Mouse (Mus musculus) left cerebral cortex, postnatal 25 days (tissue): ENCODE measurements around the gene AI481877. TPM values are rescaled to one million over a fixed set of nuclear protein-coding genes. Genes with fewer than 3 reads are reported as not detected.
A peak's percentile ranks its signal among the peaks of the same experiment; 100 is the strongest.

ENCODE experiments used
- DNase-seq, 2 experiments: peaks; one replicate each; pipeline ENCODE4 v3.0.0; 2022; ENCODE audit warnings: low spot score in 2 of 2, mixed read lengths in 1 of 2
- intact Hi-C: fragments of 180-260 bp; cut with DNase I; formaldehyde crosslinking; loops from one replicate; pipeline ENCODE4 v1.15.1; 2025
- total RNA-seq, 2 experiments: library from RNA; stranded (reverse); gene quantifications; 2 replicates each; pipeline ENCODE4 v1.2.3; 2021

Gene AI481877
- total RNA-seq, 2 experiments from 2014 or later = not detected

- intact Hi-C loops = no loop called here
Observed at GRCm38 (mm10) chr4:59149043-59149442, 10.3 kb upstream of the AI481877 start.

GRCm38 (mm10) chr4:59128935-59129334, 9.8 kb downstream of the AI481877 start:
- DNase-seq = no peak
- intact Hi-C loops = no loop called here

More at GRCm38 (mm10) chr4:59149043-59149442, 10.3 kb upstream of the AI481877 start:
- DNase-seq = peak in 1 of 2 experiments; percentile 1

GRCm38 (mm10) chr4:59125053-59125452, 13.7 kb downstream of the AI481877 start:
- DNase-seq = no peak
- intact Hi-C loops = no loop called here

GRCm38 (mm10) chr4:59123557-59123956, 15.2 kb downstream of the AI481877 start:
- intact Hi-C loops = no loop called here
- no peak for DNase-seq

GRCm38 (mm10) chr4:59117644-59118495, 20.9 kb downstream of the AI481877 start:
- no peak for DNase-seq
- intact Hi-C loops = no loop called here

GRCm38 (mm10) chr4:59108721-59109120, 30.1 kb downstream of the AI481877 start:
- no peak for DNase-seq
- intact Hi-C loops = no loop called here

- intact Hi-C loops = no loop called here
- DNase-seq = no peak
Observed at GRCm38 (mm10) chr4:59107886-59108285, 30.9 kb downstream of the AI481877 start.

GRCm38 (mm10) chr4:59106661-59107060, 32.1 kb downstream of the AI481877 start:
- intact Hi-C loops = no loop called here
- DNase-seq = no peak

- no peak for DNase-seq
- intact Hi-C loops = no loop called here
Observed at GRCm38 (mm10) chr4:59104166-59104565, 34.6 kb downstream of the AI481877 start.

GRCm38 (mm10) chr4:59096393-59096792, 42.4 kb downstream of the AI481877 start:
- DNase-seq = peak; percentile 80 to 89
- intact Hi-C loops = loop anchor here (1.0 to 10.0 kb wide), 4 partner anchors 91 to 471 kb away; no protein-coding TSS in a partner anchor

GRCm38 (mm10) chr4:59089391-59089790, 49.4 kb downstream of the AI481877 start:
- intact Hi-C loops = no loop called here
- DNase-seq = no peak

- DNase-seq = no peak
- intact Hi-C loops = no loop called here
Observed at GRCm38 (mm10) chr4:59083430-59083829, 55.4 kb downstream of the AI481877 start.

GRCm38 (mm10) chr4:59069276-59069675, 69.5 kb downstream of the AI481877 start:
- intact Hi-C loops = no loop called here
- no peak for DNase-seq

- intact Hi-C loops = no loop called here
- DNase-seq = no peak
Observed at GRCm38 (mm10) chr4:59062526-59062925, 76.3 kb downstream of the AI481877 start.

- no peak for DNase-seq
- intact Hi-C loops = no loop called here
Observed at GRCm38 (mm10) chr4:59057929-59058328, 80.9 kb downstream of the AI481877 start.

- intact Hi-C loops = no loop called here
- no peak for DNase-seq
Observed at GRCm38 (mm10) chr4:59051081-59051480, 87.7 kb downstream of the AI481877 start.

- DNase-seq = no peak
- intact Hi-C loops = no loop called here
Observed at GRCm38 (mm10) chr4:59047222-59047621, 91.6 kb downstream of the AI481877 start.

GRCm38 (mm10) chr4:59043891-59044290, 94.9 kb downstream of the AI481877 start:
- intact Hi-C loops = no loop called here
- DNase-seq = no peak

GRCm38 (mm10) chr4:59043074-59043473, 95.7 kb downstream of the AI481877 start:
- DNase-seq = no peak
- intact Hi-C loops = no loop called here

GRCm38 (mm10) chr4:59040397-59041287, 98.1 kb downstream of the AI481877 start:
- DNase-seq = no peak
- intact Hi-C loops = no loop called here
